Mouse (Mus musculus): ENCODE results near the gene Gpr35.
"Not testable (repeated sequence)": the region's sequence is repeated elsewhere in the genome, so short reads cannot be mapped to it uniquely, and the experiment has no call there.

Gene Gpr35

GRCm38 (mm10) chr1:92933611-92934010 lies 17.1 kb upstream of the Gpr35 start:
- no peak for DNase-seq (ENCODE audit: low spot score)

GRCm38 (mm10) chr1:92934182-92934827 lies 16.4 kb upstream of the Gpr35 start, which contains the start of gene Capn10:
TSS of gene Capn10 (plus strand) at chr1:92934376.
- peak; percentile 89 for DNase-seq (ENCODE audit: low spot score)

GRCm38 (mm10) chr1:92935054-92935962 lies 15.4 kb upstream of the Gpr35 start:
- DNase-seq (ENCODE audit: low spot score) = peak; percentile 42

GRCm38 (mm10) chr1:92935977-92936376 lies 14.7 kb upstream of the Gpr35 start:
- DNase-seq (ENCODE audit: low spot score) = no peak

GRCm38 (mm10) chr1:92936467-92936866 lies 14.2 kb upstream of the Gpr35 start:
- DNase-seq (ENCODE audit: low spot score) = no peak

GRCm38 (mm10) chr1:92937797-92938196 lies 12.9 kb upstream of the Gpr35 start:
- no peak for DNase-seq (ENCODE audit: low spot score)

- DNase-seq (ENCODE audit: low spot score) = no peak
These were observed 10.9 kb upstream of the Gpr35 start for GRCm38 (mm10) chr1:92939746-92940145.

GRCm38 (mm10) chr1:92943219-92943989 lies 7.3 kb upstream of the Gpr35 start:
- no peak for DNase-seq (ENCODE audit: low spot score)

- no peak for DNase-seq (ENCODE audit: low spot score)
These were observed 2.7 kb upstream of the Gpr35 start for GRCm38 (mm10) chr1:92947966-92948365.

GRCm38 (mm10) chr1:92949426-92949825 lies 1.2 kb upstream of the Gpr35 start:
- no peak for DNase-seq (ENCODE audit: low spot score)

GRCm38 (mm10) chr1:92953641-92954040 lies 3.0 kb downstream of the Gpr35 start:
- no peak for DNase-seq (ENCODE audit: low spot score)

GRCm38 (mm10) chr1:92956571-92957335 lies 6.1 kb downstream of the Gpr35 start:
- peak; percentile 53 for DNase-seq (ENCODE audit: low spot score)

GRCm38 (mm10) chr1:92958999-92959398 lies 8.3 kb downstream of the Gpr35 start:
- no peak for DNase-seq (ENCODE audit: low spot score)

GRCm38 (mm10) chr1:92970791-92971190 lies 20.1 kb downstream of the Gpr35 start:
- not testable (repeated sequence) for DNase-seq (ENCODE audit: low spot score)

- DNase-seq (ENCODE audit: low spot score) = no peak
These were observed 21.5 kb downstream of the Gpr35 start for GRCm38 (mm10) chr1:92971879-92972795.

- no peak for DNase-seq (ENCODE audit: low spot score)
These were observed 22.2 kb downstream of the Gpr35 start for GRCm38 (mm10) chr1:92972854-92973253.

GRCm38 (mm10) chr1:92976141-92976566 lies 25.5 kb downstream of the Gpr35 start:
- no peak for DNase-seq (ENCODE audit: low spot score)

- no peak for DNase-seq (ENCODE audit: low spot score)
These were observed 28.0 kb downstream of the Gpr35 start for GRCm38 (mm10) chr1:92978645-92979044.

GRCm38 (mm10) chr1:92979073-92979602 lies 28.5 kb downstream of the Gpr35 start:
- DNase-seq (ENCODE audit: low spot score) = no peak
